Mouse (Mus musculus) lung, postnatal 4 days (tissue): ENCODE results near the gene Smc6.

Source experiments
- DNase-seq, 2 experiments: peaks; one replicate each; pipeline ENCODE4 v3.0.0; 2021

Gene Smc6

DNA sequence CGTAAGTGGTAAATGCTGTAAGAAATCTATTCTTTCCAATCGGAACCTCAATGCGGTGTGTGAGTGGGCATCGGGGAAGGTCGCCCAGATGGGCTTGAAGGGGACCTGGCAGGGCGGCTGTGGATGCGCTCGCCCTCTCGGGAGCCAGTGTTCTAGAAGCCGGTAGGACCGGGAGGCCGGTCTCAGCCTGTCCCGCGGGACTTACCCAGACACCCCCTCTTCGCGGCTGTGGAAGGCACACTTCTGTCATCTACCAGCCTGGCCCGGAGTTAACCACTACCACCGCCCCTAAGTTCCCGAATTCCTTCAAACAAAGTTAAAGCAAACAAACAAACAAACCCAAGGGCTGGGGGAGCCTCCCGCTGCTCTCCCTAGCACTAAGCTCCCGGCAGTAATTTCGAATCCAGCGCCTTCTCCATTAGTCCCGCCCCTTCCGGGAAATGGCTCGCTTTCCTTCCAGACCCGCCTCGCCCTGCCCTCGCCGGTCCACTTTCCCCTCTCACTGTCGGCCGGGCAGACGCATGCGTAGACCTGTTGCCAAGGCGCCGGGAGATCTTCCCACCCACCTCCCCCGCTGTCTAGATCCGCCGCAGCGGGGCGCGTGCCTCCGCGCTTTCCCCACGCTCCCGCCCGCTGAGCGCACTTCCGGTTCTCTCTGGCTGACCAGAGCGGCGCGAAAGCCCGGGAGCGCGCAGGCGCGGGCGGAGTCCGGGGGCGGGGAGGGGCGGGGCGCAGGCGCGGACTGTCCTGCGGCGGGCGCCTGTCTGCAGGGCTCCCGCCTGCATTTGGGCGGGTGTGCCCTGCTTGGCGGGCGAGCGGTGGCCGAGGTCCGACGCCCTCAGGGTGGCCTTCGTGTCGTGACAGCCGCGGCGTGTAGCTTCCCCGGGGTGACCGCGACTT is at the start of gene Smc6, which contains the start of gene Gen1:
TSS of gene Smc6 (plus strand) at position 505 of the 900 bp plus-strand sequence.
TSS of gene Gen1 (minus strand) at position 420 of the 900 bp plus-strand sequence.
- peak; percentile 96 to 98 for DNase-seq

- DNase-seq: no peak
These were observed 49.2 kb upstream of the Smc6 start for GRCm38 (mm10) chr12:11216454-11216853.

DNA sequence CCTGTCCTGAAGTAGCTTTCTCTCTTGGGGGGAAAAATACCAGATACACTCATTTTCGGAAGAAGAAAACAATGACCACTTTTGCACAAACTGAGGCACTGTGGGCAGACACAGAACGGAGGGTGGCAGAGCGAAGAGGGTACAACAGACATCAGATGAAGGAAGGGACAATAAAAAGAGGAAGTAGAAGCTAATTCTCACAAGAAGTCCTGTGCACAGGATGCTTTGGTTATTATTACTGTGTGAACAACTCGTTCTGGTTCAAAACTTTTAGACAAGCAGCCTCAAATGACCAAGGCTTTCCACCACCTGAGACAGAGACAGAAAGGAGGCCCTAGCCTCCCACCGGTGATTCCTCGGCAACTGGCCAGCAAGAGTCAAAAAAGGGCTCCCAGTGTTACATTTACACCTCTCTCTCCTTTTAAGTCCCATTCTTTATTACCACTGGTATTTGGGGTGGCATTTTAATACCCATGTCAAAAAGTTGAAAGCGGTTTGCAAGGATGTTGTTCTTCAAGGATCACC is 47.9 kb upstream of the Smc6 start:
- no peak for DNase-seq

- DNase-seq: peak in 1 of 2 experiments; percentile 29
These were observed 44.0 kb upstream of the Smc6 start for GRCm38 (mm10) chr12:11221524-11222330.

DNA sequence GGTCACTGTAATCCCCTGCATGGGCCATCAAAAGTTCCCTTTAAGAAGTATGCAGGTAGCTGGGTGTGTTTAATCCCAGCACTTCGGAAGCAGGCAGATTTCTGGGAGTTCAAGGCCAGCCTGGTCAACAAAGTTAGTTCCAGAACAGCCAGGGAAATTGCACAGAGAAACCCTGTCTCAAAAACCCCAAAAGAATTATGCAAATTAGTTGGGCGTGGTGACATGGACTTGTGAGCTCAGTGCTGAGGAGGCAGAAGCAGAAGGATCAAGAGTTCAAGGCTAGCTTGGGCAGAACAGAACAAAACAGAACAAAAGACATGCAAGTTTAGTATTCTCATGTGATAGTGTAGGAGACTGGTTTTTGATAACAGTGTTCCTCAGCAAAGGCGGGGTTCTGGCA is 43.1 kb upstream of the Smc6 start:
- no peak for DNase-seq

DNA sequence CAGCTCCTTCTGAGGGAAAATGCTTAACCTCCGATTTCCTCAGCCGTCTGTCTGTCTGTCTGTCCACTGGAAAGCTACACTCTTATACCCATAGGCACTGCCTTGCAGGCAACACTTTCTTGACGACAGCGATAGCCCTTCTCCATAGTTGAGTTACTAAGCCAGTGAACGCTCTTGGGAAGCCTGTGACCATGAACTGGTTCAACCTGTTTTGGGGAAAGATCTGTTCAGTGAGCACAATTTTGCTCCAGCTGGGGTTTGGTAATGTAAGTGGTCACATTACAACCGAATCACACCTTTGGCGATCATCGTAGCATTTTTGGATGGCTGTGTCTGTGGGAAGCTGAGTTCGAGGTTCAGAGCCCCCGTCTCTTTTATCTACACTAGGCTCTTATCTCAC is 42.6 kb upstream of the Smc6 start:
- DNase-seq: no peak

DNA sequence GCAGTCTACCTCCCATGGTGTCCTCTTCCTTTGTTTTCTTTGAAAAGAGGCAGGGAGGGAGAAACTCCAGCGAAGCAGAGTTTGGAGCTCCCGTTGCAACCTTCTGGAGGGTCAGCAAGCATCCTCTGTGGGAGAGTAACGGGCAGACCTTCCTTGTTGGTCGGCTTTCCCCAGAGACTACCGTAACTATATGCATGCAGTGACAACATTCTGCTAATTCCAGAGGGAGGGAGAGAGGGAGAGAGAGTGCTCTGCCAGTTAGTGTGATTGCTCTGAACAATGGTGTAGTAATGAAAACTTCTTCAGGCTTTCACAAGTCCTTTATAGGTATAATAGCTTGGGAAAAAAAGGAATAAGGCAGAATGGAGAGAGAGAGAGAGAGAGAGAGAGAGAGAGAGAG is 41.0 kb upstream of the Smc6 start:
- DNase-seq: no peak

DNA sequence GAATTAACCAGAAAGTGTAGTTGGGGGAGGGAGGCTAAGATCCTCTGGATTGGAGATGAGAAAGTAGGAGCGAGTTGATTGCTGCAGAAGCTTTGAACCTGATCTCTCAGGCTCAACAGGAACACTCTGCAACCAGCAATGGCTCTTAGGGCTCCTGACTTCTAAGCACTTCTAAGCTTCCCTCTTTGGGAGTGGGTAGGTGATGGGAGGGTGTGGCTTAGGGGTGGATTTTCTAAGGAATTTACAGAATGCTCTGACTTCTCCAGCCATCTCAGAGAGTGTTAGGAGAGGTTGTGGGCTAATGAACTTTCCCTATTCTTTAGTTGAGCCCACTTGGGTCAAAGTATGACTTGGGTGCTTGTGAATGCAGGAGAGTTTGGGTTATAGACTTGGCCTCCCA is 39.6 kb upstream of the Smc6 start:
- no peak for DNase-seq

- peak in 1 of 2 experiments; percentile 29 for DNase-seq
These were observed 39.0 kb upstream of the Smc6 start for GRCm38 (mm10) chr12:11226529-11227268.

DNA sequence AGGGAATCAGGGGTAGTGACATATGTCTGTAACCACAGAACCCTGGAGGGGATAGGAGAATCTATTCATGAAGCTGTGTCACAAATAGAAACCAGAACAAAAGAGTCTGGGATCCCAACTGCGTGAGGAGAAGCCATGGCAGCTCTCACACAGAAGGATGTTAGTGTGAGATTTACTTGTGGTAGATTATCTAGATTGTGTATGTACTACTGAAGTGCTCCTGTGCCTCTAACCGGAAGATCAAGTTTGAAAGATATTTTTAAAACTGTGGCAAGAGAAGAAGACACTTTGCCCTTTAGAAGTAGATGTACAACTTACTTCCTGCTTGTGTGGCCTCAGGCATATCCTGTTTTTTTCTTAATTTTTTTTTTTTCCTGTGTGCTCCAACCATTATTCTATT is 35.4 kb upstream of the Smc6 start:
- DNase-seq: no peak

DNA sequence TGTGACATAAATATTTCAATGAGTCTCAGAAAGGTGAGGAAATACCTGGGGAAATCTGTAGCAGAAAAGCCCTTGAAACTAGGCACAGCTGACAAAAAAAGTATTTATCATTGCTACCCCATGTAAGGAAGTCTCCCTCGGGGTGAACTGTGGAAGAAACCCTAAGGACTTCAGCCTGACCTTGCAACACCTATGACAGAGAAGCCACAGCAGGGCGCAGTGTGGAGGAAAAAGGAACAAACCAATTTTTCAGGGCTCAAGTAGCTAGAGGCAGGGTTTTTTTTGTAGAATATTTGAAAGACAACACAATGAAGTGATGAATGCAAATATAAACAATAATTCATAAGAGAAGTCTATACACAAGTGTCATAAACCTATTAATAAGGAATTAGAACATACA is 29.7 kb upstream of the Smc6 start:
- DNase-seq: no peak

DNA sequence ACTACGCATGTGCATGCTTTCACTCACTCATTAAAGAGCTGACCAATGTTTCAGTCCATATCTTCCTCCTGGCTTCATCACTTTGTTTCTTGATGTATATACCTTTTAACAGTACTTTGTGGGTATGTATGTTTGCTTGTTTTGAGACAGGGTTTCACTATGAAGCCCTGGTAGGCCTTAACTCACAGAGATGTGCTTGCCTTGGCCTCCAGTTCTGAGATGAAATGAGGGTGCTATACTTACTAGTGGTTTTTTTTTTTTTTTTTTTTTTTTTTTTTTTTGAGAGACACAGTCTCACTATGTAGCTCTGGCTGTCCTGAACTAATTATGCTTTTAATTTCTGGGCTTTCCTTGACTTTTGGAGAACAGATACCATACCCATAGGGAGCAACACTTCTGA is 18.2 kb upstream of the Smc6 start:
- DNase-seq: no peak

DNA sequence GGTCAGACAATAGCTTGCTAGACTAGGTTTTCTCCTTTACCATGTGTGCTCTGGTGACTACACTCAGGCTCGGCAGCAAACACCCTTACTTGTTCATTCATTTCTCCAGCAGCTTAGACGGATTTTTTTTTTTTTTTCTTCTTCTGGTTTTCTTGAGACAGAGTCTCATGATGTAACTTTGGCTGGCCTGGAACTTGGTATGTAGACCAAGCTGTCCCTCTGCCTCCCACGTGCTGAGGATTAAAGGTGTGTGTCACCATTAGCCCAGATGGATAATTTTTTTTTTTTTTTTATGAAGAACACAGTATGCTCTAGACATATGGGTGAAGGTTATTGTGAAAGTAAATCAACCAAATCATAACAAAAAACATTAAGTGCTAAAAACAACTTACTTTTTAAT is 15.4 kb upstream of the Smc6 start:
- DNase-seq: no peak

GRCm38 (mm10) chr12:11264895-11265294 is 791 bp upstream of the Smc6 start:
- DNase-seq: no peak

- no peak for DNase-seq
These were observed 748 bp downstream of the Smc6 start for GRCm38 (mm10) chr12:11266282-11266985.

DNA sequence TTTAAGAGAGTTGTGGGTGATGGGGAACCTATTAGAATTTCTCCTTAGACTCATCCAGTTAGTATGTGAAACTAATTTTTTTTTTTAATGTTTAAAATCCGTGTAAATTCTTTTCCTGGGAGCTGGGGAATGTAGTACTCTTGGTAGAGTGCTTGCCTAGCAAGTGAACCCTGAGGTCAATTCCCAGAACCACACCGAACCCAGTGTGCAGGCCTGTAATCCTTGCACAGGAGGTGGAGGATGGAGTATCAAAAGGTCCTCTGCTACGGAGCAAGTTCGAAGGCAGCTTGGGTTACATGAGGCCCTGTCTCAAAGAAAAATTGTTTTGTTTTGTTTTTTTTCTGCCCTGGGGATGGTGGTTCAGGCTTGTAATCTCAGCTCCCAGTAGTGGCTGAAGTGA is 1.3 kb downstream of the Smc6 start:
- DNase-seq: no peak

DNA sequence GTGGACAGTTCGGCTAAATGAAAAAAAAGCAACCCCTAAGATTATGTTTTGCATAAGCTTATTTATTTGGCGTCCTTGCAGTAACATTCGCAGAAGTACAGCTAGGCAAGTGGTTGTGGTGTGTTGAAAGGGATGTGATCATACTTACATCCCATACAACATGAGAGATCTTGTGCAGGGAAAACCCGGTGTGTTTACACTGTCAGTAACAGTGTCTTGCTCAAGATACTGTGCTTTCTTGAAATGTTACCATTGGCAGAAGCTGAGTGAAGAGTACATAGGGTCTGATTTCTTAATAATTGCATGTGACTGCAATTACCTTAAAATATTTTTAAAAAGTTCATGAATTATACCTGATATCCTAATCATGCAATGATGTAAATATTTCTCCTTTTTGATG is 6.9 kb downstream of the Smc6 start:
- DNase-seq: no peak

GRCm38 (mm10) chr12:11273185-11273584 is 7.5 kb downstream of the Smc6 start:
- no peak for DNase-seq

DNA sequence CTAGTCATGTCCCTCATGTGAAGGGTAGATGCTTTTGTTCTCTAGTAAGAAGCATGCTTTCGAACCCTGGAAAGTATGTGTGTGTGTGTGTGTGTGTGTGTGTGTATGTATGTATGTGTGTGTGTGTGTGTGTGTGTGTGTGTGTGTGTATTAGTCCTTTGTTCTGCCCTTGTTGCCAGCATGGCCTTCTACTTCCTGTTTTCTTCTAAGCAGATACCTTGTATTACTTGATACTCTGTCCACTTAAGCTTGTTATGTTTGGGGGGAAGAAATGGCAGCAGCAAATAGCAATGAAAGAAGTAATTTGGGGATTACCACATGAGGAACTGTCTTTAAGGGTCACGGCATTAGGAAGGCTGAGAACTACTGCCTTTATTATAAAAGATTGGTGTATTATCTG is 10.9 kb downstream of the Smc6 start:
- DNase-seq: no peak

- no peak for DNase-seq
These were observed 11.5 kb downstream of the Smc6 start for GRCm38 (mm10) chr12:11277207-11277606.

GRCm38 (mm10) chr12:11279886-11280285 is 14.2 kb downstream of the Smc6 start:
- DNase-seq: no peak

DNA sequence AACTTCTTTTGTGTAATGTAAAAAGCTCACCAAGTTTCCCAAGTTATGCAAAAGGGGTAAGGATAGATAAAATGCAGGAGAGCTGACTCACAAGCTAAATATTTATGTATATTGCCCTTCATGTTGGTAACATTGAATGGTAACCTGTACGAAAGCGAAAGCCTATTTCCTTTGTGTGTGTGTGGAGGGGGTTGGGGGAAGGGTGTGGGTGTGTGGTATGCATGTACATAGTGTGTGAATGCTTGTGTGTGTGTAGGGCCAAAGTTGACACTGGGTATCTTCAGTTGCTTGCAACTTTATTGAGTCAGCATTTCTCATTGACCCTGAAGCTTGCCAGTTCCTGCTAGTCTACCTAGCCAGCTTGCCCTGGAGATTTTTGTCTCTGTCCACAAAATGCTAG is 15.9 kb downstream of the Smc6 start:
- DNase-seq: no peak
